Mouse (Mus musculus) lung, postnatal 10 days (tissue): ENCODE results near the gene Adgrl3.
A peak's percentile ranks its signal among the peaks of the same experiment; 100 is the strongest.

Experiments used
- DNase-seq: peaks from one replicate; pipeline ENCODE4 v3.0.0; 2021

The Adgrl3 gene

GRCm38 (mm10) chr5:81019590-81020254 is at the start of gene Adgrl3:
TSS of gene Adgrl3 (plus strand) at chr5:81020138.
- peak; percentile 89 for DNase-seq

DNA sequence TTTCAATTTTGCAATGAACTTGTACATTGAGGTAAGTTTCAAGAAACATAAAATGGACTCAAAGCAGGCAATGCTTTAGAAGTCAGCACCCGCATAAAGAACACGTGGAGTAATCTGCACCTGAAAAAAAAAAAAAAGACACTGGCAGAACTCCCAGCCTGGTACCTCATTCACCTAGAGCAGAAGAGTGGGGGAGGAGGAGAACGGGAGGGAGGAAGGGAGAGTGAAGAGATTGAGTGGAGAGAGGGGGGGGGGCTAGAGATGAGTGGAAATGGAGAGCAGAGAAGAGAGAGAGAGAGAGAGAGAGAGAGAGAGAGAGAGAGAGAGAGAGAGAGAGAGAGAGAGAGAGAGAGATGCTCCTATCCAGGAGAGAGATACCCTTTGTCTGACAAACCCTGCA is 772 bp upstream of the Adgrl3 start:
- no peak for DNase-seq

- peak; percentile 67 for DNase-seq
Measured at GRCm38 (mm10) chr5:81020281-81021005, 505 bp downstream of the Adgrl3 start.

DNA sequence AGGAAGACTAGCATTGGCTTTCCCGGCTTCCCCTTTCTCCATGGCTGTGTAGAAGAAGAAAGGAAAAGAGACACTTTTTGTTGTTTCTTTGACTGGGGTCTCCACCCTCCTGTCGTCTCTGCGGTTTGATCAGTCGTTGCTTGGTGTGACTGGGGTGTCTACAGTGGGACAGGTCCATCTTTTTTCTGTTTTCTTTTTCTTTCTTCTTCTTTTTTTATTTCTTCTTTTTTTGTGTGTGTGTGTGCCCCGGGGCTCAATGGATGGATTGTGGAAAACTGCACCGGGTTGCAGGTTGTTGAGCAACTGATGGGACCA is 1.0 kb downstream of the Adgrl3 start:
- no peak for DNase-seq

DNA sequence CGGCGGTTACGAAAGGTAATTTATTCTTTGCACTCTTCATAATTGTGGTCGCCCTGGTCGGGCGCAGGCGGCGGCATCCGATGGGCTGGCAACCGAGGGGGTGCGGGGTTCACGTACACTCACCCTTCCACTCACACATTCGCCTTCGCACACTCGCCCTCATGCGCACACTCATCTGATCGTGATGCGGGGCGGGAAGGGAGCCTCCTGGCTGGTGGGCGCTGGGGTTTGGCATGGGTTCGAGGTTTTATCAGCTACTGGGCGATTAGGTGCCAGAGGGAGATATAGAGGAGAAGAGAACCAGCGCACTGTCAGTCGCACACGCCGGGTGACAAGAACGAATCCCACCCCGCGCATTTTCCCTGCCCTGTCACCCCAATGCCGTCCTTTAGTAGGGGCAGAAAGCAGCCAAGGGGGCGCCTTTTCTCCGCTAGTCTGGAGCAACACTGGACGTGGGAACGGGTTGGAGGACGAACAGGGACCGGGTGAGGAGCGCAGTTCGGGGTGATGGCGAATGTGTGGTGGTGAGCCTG is 1.5 kb downstream of the Adgrl3 start:
- DNase-seq = peak; percentile 58

DNA sequence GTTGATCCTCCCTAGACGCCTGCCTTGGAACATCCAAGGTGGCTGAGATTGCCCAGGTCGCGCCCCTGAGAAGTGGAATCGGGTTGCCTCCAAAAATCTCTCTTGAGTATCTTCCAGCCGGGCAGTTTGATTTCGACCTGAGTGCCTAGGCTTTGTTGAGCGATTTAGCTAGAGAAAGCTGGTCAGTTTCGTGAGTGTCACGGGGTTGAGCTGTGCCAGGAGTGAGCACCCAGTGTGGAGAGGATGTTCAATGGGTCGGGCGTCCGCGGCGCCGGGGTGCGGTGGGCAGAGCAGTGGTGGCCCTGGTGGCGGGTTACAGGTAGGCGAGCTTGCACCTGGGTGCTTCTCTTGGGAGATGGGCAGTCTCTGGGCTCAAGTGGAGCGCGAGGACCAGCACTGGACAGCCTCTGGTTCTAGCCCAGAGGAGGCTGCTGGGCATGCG is 1.9 kb downstream of the Adgrl3 start:
- DNase-seq = peak; percentile 34

DNA sequence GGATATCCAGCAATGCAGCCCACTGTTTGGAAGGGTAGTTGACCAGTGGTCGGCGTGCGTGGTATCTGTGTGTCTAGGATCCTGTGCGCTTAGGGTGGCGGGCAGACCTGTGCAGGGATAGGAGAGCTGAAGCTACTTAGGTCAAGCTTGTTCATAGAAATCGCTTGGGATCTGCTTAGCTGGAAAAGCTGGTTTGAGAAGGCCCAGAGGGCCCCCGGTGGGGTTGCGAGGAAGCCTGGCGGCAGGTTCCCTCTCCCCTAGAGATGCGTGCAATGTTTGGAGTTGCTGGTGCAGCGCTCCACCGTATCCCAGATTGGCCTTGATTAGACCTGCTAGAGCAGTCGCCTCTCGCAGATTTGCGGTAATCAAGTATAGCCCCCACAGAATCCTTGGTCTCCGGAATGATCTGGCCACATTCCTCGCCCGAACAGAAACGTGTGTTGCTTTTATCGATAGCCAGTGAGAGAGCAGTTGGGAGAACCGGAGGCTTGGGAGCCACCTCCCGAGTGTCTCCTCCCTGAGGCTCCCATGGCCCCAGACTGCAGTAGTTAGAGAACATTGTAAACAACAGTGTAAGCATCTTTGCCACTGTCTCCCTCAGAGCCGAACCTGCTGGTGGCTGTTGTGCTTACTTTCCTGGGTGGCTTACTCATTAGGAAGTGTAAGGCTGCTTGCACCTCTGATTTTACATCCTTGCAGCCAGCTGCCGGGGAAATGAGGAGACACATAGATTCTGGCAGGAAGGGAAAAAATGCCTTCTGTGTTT is 2.6 kb downstream of the Adgrl3 start:
- peak; percentile 36 for DNase-seq

- peak; percentile 55 for DNase-seq
Measured at GRCm38 (mm10) chr5:81023923-81024715, 4.2 kb downstream of the Adgrl3 start.

- peak; percentile 4 for DNase-seq
Measured at GRCm38 (mm10) chr5:81028875-81029274, 8.9 kb downstream of the Adgrl3 start.

- DNase-seq = no peak
Measured at GRCm38 (mm10) chr5:81037091-81037490, 17.2 kb downstream of the Adgrl3 start.

DNA sequence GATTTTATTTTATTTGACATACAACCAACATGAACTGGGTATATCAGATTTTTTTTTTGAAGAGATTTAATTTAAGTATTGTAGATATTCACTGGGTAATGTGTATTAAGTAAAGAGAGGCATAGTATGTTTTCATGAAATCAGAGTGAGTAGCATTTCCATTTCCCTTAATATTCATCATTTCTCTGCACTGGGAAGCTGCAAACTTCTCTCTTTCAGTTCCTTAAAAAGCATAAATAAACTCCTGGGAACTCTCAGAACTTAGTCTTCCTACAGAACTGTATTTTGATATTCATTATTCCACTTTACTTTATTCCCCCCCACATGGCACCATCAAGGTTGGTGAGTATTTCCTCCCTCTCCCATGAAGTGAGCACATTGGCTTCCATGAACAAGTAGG is 23.9 kb downstream of the Adgrl3 start:
- DNase-seq = no peak

GRCm38 (mm10) chr5:81046128-81046527 is 26.2 kb downstream of the Adgrl3 start:
- no peak for DNase-seq

- DNase-seq = no peak
Measured at GRCm38 (mm10) chr5:81054628-81055027, 34.7 kb downstream of the Adgrl3 start.

- no peak for DNase-seq
Measured at GRCm38 (mm10) chr5:81055253-81055652, 35.3 kb downstream of the Adgrl3 start.

- DNase-seq = no peak
Measured at GRCm38 (mm10) chr5:81058122-81058521, 38.2 kb downstream of the Adgrl3 start.

DNA sequence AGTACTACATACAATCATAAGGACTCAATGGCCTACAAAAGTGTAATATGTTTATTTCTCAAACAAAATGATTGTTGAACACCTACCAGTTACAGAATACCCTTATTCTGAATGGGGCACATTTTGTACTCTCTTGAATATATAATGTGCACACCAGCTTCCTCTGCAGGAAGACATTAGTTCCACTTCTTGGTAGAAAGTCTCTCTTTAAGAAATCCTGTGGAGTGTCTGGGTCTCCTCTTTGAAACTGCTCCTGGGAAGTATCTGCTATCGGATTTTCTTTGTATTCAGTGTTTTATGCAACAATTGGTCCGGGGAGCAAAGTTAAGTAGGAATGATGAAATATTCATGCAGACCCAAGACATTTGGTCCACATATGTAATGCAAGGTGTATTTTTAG is 41.0 kb downstream of the Adgrl3 start:
- DNase-seq = no peak

GRCm38 (mm10) chr5:81061386-81061785 is 41.4 kb downstream of the Adgrl3 start:
- no peak for DNase-seq

GRCm38 (mm10) chr5:81064026-81064425 is 44.1 kb downstream of the Adgrl3 start:
- DNase-seq = no peak

- no peak for DNase-seq
Measured at GRCm38 (mm10) chr5:81068173-81068572, 48.2 kb downstream of the Adgrl3 start.

- no peak for DNase-seq
Measured at GRCm38 (mm10) chr5:81068839-81069238, 48.9 kb downstream of the Adgrl3 start.

DNA sequence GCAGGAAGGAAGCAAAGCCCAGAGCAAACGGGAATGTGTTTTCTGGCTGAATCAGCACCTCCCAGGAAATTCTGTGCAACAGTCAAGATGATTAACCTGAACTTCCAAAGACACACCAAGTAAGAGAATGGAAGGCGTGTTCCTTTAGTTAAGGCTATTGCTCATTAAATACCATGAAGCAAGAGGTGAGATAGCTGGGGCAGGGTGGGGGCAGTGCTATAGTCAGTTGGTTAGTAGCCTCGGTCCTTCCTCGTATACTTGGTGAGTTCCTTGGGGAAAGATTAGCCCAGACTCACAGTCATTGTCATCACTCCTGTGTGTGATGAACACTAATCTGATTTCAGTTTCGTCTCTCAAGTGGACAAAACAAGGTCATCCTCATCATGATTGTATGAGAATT is 53.0 kb downstream of the Adgrl3 start:
- DNase-seq = no peak

GRCm38 (mm10) chr5:81073875-81074274 is 53.9 kb downstream of the Adgrl3 start:
- no peak for DNase-seq

DNA sequence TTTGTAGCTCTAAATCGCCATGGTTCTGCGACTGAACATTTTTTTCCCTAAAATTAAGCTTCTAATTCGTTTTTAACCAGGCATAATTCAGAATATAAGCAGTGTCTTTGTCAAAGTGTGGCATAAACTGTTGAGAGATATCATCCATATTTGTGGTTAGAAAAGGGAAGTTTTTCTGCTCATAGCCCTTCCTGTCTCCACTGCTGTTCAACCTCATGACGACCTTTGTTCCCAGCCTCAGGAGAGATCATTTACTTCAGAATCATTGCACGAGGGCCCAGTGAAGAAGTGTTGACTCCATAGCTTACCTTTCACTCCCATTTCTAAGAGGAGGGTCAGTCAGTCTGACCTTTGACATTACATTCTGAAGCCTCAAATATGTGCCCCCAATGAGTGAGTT is 56.4 kb downstream of the Adgrl3 start:
- no peak for DNase-seq
